In genomic region chr4:143038626-143039025, GRCm38 (mm10) we compare ENCODE assay signal across 11 mouse cellular contexts.
DNase-seq lines count a peak whose midpoint lies in the region.
"Had no signal": no experiment of that assay in that cellular context is flagged by ENCODE, and none has a peak within 500 bp of the region (broad histone marks: within the 10 kb centered on the region; RNA-seq: fewer than 3 reads in every experiment).

No protein-coding gene starts in this region.

- intact Hi-C loops in left cerebral cortex, postnatal 4 days (cut with DNase I) = loop anchor here (5.0 kb wide), 1 partner anchor 339 kb away; no protein-coding TSS in a partner anchor

- peak; percentile 33 to 56 for DNase-seq in cerebellum, postnatal 25 days
- no peak for DNase-seq in cerebellum, adult 18-20 months
- peak; percentile 36 for DNase-seq in left cerebral cortex, postnatal 4 days
- DNase-seq in left cerebral cortex, adult 18-20 months (ENCODE audit: low spot score in 2 of 2) = no peak
- no peak for DNase-seq in heart, adult 8-10 months (ENCODE audit: low spot score)
- DNase-seq: adrenal gland, adult 8-10 months; adrenal gland, postnatal 14 days; adrenal gland, postnatal 36 days; cerebellum, adult 2 months; cerebellum, adult 9-10 months; forebrain, postnatal 0 days had no signal

Comparison
In these comparisons a context has a peak if more than half of its experiments do, and no peak if none do; other contexts are left out.
1. DNase-seq: peak in cerebellum, postnatal 25 days (2 of 2) and left cerebral cortex, postnatal 4 days (single experiment); none in cerebellum, adult 18-20 months (0 of 2), left cerebral cortex, adult 18-20 months (0 of 2) and heart, adult 8-10 months (single experiment).